In the genomic region with DNA sequence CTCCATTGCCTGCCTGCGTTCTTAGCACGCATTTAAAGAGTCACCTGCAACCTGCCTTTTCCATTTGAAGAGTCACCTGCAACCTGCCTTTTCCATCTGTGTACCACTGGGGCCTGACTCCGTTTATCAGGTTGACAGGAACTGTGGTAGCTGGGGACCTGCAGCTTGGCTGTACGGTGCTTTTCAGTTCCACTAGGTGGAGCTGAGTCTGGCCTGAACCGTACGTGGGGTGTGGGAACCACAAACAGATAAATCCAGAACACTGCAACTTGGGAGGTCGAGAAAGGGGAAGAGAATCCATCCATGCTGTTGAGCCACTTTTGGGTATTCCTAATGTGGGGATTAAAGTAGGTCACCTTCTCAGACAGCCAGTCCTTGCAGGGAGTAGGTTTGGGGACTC, we compare ENCODE assay signal across 8 mouse cellular contexts. TPM values are rescaled to one million over a fixed set of nuclear protein-coding genes. Genes with fewer than 3 reads are reported as not detected.
A peak's percentile ranks its signal among the peaks of the same experiment; 100 is the strongest.
DNase-seq lines count a peak whose midpoint lies in the region; ATAC-seq and TF ChIP-seq lines count a peak whose summit lies in the region.

No protein-coding gene starts in this region.

- H3K4me3 ChIP-seq in kidney, embryonic 16.5 days (ENCODE audit: low read length): no peak overlapping the region
- no peak overlapping the region for H3K4me3 ChIP-seq in ES-Bruce4 (ENCODE audit: low read depth, low read length)
- H3K4me3 ChIP-seq in heart, postnatal 0 days (ENCODE audit: low read depth, low read length): no peak overlapping the region
- H3K4me3 ChIP-seq in forebrain, embryonic 11.5 days (ENCODE audit: low read depth, low read length): no peak overlapping the region
- H3K4me3 ChIP-seq in hindbrain, embryonic 16.5 days (ENCODE audit: low read length): no peak overlapping the region

- peak; percentile 65 for TF ChIP-seq CTCF in ES-Bruce4 (IDR thresholded peaks at IDR 0.05; ENCODE audit: low read depth, low read length)
- peak; percentile 74 for TF ChIP-seq CTCF in heart, postnatal 0 days (IDR thresholded peaks at IDR 0.05; ENCODE audit: low read depth)

- ATAC-seq in kidney, embryonic 16.5 days (ENCODE audit: low FRiP score, low TSS enrichment): no peak
- peak; percentile 53; the same call in 1 of the 2 replicates for ATAC-seq in heart, postnatal 0 days (ENCODE audit: insufficient read depth, low read depth)
- ATAC-seq in megakaryocyte-erythroid progenitor cell, adult 5-6 weeks (replicated peaks; ENCODE audit: low FRiP score, low TSS enrichment, poor library complexity, severe bottlenecking): peak; percentile 74
- no peak for ATAC-seq in forebrain, embryonic 11.5 days (replicated peaks; ENCODE audit: low FRiP score)
- no peak for ATAC-seq in hindbrain, embryonic 16.5 days

- no peak overlapping the region for H3K4me2 ChIP-seq in kidney, embryonic 16.5 days (replicated peaks; ENCODE audit: low read depth, low read length)
- no peak overlapping the region for H3K4me2 ChIP-seq in heart, postnatal 0 days (ENCODE audit: low read depth, low read length)
- H3K4me2 ChIP-seq in forebrain, embryonic 11.5 days (ENCODE audit: low read depth, low read length, severe bottlenecking): no peak overlapping the region
- H3K4me2 ChIP-seq in hindbrain, embryonic 16.5 days (ENCODE audit: low read length): no peak overlapping the region

- no peak for TF ChIP-seq POLR2A in ES-Bruce4 (IDR thresholded peaks at IDR 0.05; ENCODE audit: insufficient read depth, low read length)

- peaks cover 17% of the 10 kb centered on the region; the same call in 1 of the 2 replicates for H3K36me3 ChIP-seq in kidney, embryonic 16.5 days (ENCODE audit: insufficient read depth, low read length)
- no peaks in the 10 kb centered on the region for H3K36me3 ChIP-seq in ES-Bruce4 (ENCODE audit: control insufficient read depth, insufficient read depth, low read length, poor library complexity, severe bottlenecking)
- peaks cover 27% of the 10 kb centered on the region; the same call in 1 of the 2 replicates for H3K36me3 ChIP-seq in heart, postnatal 0 days (replicated peaks; ENCODE audit: control insufficient read depth, insufficient read depth, low read length)
- H3K36me3 ChIP-seq in forebrain, embryonic 11.5 days (ENCODE audit: control insufficient read depth, insufficient read depth, low read length): no peaks in the 10 kb centered on the region
- H3K36me3 ChIP-seq in hindbrain, embryonic 16.5 days (ENCODE audit: control insufficient read depth, insufficient read depth, low read length): peaks cover 7% of the 10 kb centered on the region

- no peaks in the 10 kb centered on the region for H3K27me3 ChIP-seq in kidney, embryonic 16.5 days (ENCODE audit: insufficient read depth, low read length)
- no peaks in the 10 kb centered on the region for H3K27me3 ChIP-seq in ES-Bruce4 (ENCODE audit: control insufficient read depth, insufficient read depth, low read length, poor library complexity, severe bottlenecking)
- H3K27me3 ChIP-seq in heart, postnatal 0 days (ENCODE audit: control insufficient read depth, insufficient read depth, low read length): no peaks in the 10 kb centered on the region
- H3K27me3 ChIP-seq in forebrain, embryonic 11.5 days (ENCODE audit: control insufficient read depth, insufficient read depth, low read length): no peaks in the 10 kb centered on the region
- no peaks in the 10 kb centered on the region for H3K27me3 ChIP-seq in hindbrain, embryonic 16.5 days (replicated peaks; ENCODE audit: control insufficient read depth, insufficient read depth, low read length)

- H3K9me3 ChIP-seq in kidney, embryonic 16.5 days (ENCODE audit: low read length): no peaks in the 10 kb centered on the region
- H3K9me3 ChIP-seq in ES-Bruce4 (replicated peaks; ENCODE audit: control insufficient read depth, insufficient read depth, low read length, poor library complexity, severe bottlenecking): no peaks in the 10 kb centered on the region
- H3K9me3 ChIP-seq in heart, postnatal 0 days (replicated peaks; ENCODE audit: control insufficient read depth, low read length): no peaks in the 10 kb centered on the region
- H3K9me3 ChIP-seq in forebrain, embryonic 11.5 days (ENCODE audit: control insufficient read depth, low read length): no peaks in the 10 kb centered on the region
- no peaks in the 10 kb centered on the region for H3K9me3 ChIP-seq in hindbrain, embryonic 16.5 days (ENCODE audit: control insufficient read depth, low read length)

- peaks cover 14% of the 10 kb centered on the region for H3K4me1 ChIP-seq in kidney, embryonic 16.5 days (ENCODE audit: insufficient read depth, low read length)
- no peaks in the 10 kb centered on the region for H3K4me1 ChIP-seq in ES-Bruce4 (ENCODE audit: control insufficient read depth, insufficient read depth, low read length)
- H3K4me1 ChIP-seq in heart, postnatal 0 days (ENCODE audit: control insufficient read depth, insufficient read depth): peaks cover 6% of the 10 kb centered on the region; the same call in 1 of the 2 replicates
- H3K4me1 ChIP-seq in forebrain, embryonic 11.5 days (replicated peaks; ENCODE audit: control insufficient read depth, insufficient read depth, low read length): no peaks in the 10 kb centered on the region
- no peaks in the 10 kb centered on the region for H3K4me1 ChIP-seq in hindbrain, embryonic 16.5 days (ENCODE audit: control insufficient read depth, insufficient read depth, low read depth, low read length)

- peak; percentile 40 for DNase-seq in kidney, adult 18-20 months
- DNase-seq in heart, postnatal 0 days (ENCODE audit: low spot score): peak; percentile 55
- no peak for DNase-seq in forebrain, embryonic 11.5 days (ENCODE audit: low spot score)
- no peak for DNase-seq in left cerebral cortex, adult 11 months (ENCODE audit: low spot score)

- no peak overlapping the region for H3K27ac ChIP-seq in kidney, embryonic 16.5 days (ENCODE audit: low read length)
- H3K27ac ChIP-seq in ES-Bruce4 (ENCODE audit: insufficient read depth, low read length): no peak overlapping the region
- H3K27ac ChIP-seq in heart, postnatal 0 days (ENCODE audit: low read depth): no peak overlapping the region
- H3K27ac ChIP-seq in forebrain, embryonic 11.5 days (ENCODE audit: low read depth, low read length): no peak overlapping the region
- H3K27ac ChIP-seq in hindbrain, embryonic 16.5 days (ENCODE audit: low read depth, low read length): no peak overlapping the region

- 57% methylated on average over 7 of the region's 7 CpGs for WGBS in kidney, embryonic 16.5 days
- WGBS in heart, postnatal 0 days: 30% methylated on average over 7 of the region's 7 CpGs
- WGBS in forebrain, embryonic 11.5 days: 74% methylated on average over 7 of the region's 7 CpGs
- WGBS in hindbrain, embryonic 16.5 days: 64% methylated on average over 7 of the region's 7 CpGs

- no peak overlapping the region for H3K9ac ChIP-seq in kidney, embryonic 16.5 days (replicated peaks; ENCODE audit: low read length)
- H3K9ac ChIP-seq in ES-Bruce4 (ENCODE audit: low read depth, poor library complexity, severe bottlenecking): no peak overlapping the region
- H3K9ac ChIP-seq in heart, postnatal 0 days (replicated peaks; ENCODE audit: low read depth, low read length): no peak overlapping the region
- no peak overlapping the region for H3K9ac ChIP-seq in forebrain, embryonic 11.5 days (ENCODE audit: low read length)
- H3K9ac ChIP-seq in hindbrain, embryonic 16.5 days (ENCODE audit: low read depth, low read length): no peak overlapping the region

- no peak for TF ChIP-seq EP300 in ES-Bruce4 (IDR thresholded peaks at IDR 0.05; ENCODE audit: insufficient read depth, low read depth, low read length)
- TF ChIP-seq EP300 in heart, postnatal 0 days (IDR thresholded peaks at IDR 0.05; ENCODE audit: low read depth): no peak

RNA-seq across cellular contexts. Expression of a gene that starts 8.5 kb away (rescaled TPM):
- 53.4 and 54.4 TPM in 2 replicates for polyA plus RNA-seq in kidney, embryonic 16.5 days (2015; fragmentation: Nextera tagmentation; extraction: Ambion mirVana)
- polyA plus RNA-seq in ES-Bruce4 (2011; ENCODE audit: insufficient read depth, insufficient read length, low read depth, missing spikeins): 24.5 and 25.5 TPM in 2 replicates
- total RNA-seq in heart, postnatal 0 days (2014; rRNA removed; ENCODE audit: low replicate concordance): 72.8 and 89.7 TPM in 2 replicates
- 34.4 and 36.4 TPM in 2 replicates for polyA plus RNA-seq in heart, postnatal 0 days (2015; fragmentation: Nextera tagmentation; extraction: Ambion mirVana)
- 16.1 and 24.1 TPM in 2 replicates for total RNA-seq in megakaryocyte-erythroid progenitor cell, adult 5-6 weeks (2014; fragmentation: Nextera tagmentation)
- 17.9 and 20.8 TPM in 2 replicates for total RNA-seq in megakaryocyte-erythroid progenitor cell, adult 5-6 weeks (2017)
- polyA plus RNA-seq in forebrain, embryonic 11.5 days (2014; fragmentation: Nextera tagmentation; extraction: Ambion mirVana): 41.3 and 41.4 TPM in 2 replicates
- polyA plus RNA-seq in hindbrain, embryonic 16.5 days (2015; fragmentation: Nextera tagmentation; extraction: Ambion mirVana): 32.0 and 40.0 TPM in 2 replicates

RNA-seq across cellular contexts. Expression of a gene that starts 34.3 kb away (rescaled TPM):
- 39.4 and 41.1 TPM in 2 replicates for polyA plus RNA-seq in kidney, embryonic 16.5 days (2015; fragmentation: Nextera tagmentation; extraction: Ambion mirVana)
- 6.0 and 7.3 TPM in 2 replicates for polyA plus RNA-seq in ES-Bruce4 (2011; ENCODE audit: insufficient read depth, insufficient read length, low read depth, missing spikeins)
- total RNA-seq in heart, postnatal 0 days (2014; rRNA removed; ENCODE audit: low replicate concordance): 4.2 and 5.9 TPM in 2 replicates
- polyA plus RNA-seq in heart, postnatal 0 days (2015; fragmentation: Nextera tagmentation; extraction: Ambion mirVana): 4.6 and 5.1 TPM in 2 replicates
- total RNA-seq in megakaryocyte-erythroid progenitor cell, adult 5-6 weeks (2014; fragmentation: Nextera tagmentation): 10.6 and 20.1 TPM in 2 replicates
- total RNA-seq in megakaryocyte-erythroid progenitor cell, adult 5-6 weeks (2017): 9.8 and 21.1 TPM in 2 replicates
- 10.9 and 14.6 TPM in 2 replicates for polyA plus RNA-seq in forebrain, embryonic 11.5 days (2014; fragmentation: Nextera tagmentation; extraction: Ambion mirVana)
- 9.9 and 10.5 TPM in 2 replicates for polyA plus RNA-seq in hindbrain, embryonic 16.5 days (2015; fragmentation: Nextera tagmentation; extraction: Ambion mirVana)

RNA-seq across cellular contexts. Expression of a gene that starts 34.4 kb away (rescaled TPM):
- 142 and 148 TPM in 2 replicates for polyA plus RNA-seq in kidney, embryonic 16.5 days (2015; fragmentation: Nextera tagmentation; extraction: Ambion mirVana)
- 91.4 and 95.8 TPM in 2 replicates for polyA plus RNA-seq in ES-Bruce4 (2011; ENCODE audit: insufficient read depth, insufficient read length, low read depth, missing spikeins)
- 37.2 and 38.2 TPM in 2 replicates for total RNA-seq in heart, postnatal 0 days (2014; rRNA removed; ENCODE audit: low replicate concordance)
- 79.5 and 80.6 TPM in 2 replicates for polyA plus RNA-seq in heart, postnatal 0 days (2015; fragmentation: Nextera tagmentation; extraction: Ambion mirVana)
- 14.2 and 17.8 TPM in 2 replicates for total RNA-seq in megakaryocyte-erythroid progenitor cell, adult 5-6 weeks (2014; fragmentation: Nextera tagmentation)
- total RNA-seq in megakaryocyte-erythroid progenitor cell, adult 5-6 weeks (2017): 22.6 and 31.7 TPM in 2 replicates
- polyA plus RNA-seq in forebrain, embryonic 11.5 days (2014; fragmentation: Nextera tagmentation; extraction: Ambion mirVana): 152 and 154 TPM in 2 replicates
- 211 and 247 TPM in 2 replicates for polyA plus RNA-seq in hindbrain, embryonic 16.5 days (2015; fragmentation: Nextera tagmentation; extraction: Ambion mirVana)

Comparison
In these comparisons a context has a peak if more than half of its experiments do, and no peak if none do; other contexts are left out.
1. DNase-seq: peak in kidney, adult 18-20 months (single experiment) and heart, postnatal 0 days (single experiment); none in forebrain, embryonic 11.5 days (single experiment) and left cerebral cortex, adult 11 months (single experiment).
2. ATAC-seq: peak in heart, postnatal 0 days (single experiment) and megakaryocyte-erythroid progenitor cell, adult 5-6 weeks (single experiment); none in kidney, embryonic 16.5 days (single experiment), forebrain, embryonic 11.5 days (single experiment) and hindbrain, embryonic 16.5 days (single experiment).